Mouse (Mus musculus) kidney, postnatal 4 days (tissue): ENCODE measurements around the gene Spire2.
A peak's percentile ranks its signal among the peaks of the same experiment; 100 is the strongest.

ENCODE experiments used
- DNase-seq, 2 experiments: peaks; one replicate each; pipeline ENCODE4 v3.0.0; 2021; ENCODE audit warnings: mixed read lengths in 2 of 2

Spire2 gene

GRCm38 (mm10) chr8:123334467-123334866 lies 2.0 kb downstream of the Spire2 start:
- no peak for DNase-seq

GRCm38 (mm10) chr8:123337475-123337874 lies 5.0 kb downstream of the Spire2 start:
- no peak for DNase-seq

GRCm38 (mm10) chr8:123340071-123340470 lies 7.6 kb downstream of the Spire2 start:
- DNase-seq, result no peak

- DNase-seq, result no peak
Measured at GRCm38 (mm10) chr8:123341040-123342015, 8.8 kb downstream of the Spire2 start.

- DNase-seq, result no peak
Measured at GRCm38 (mm10) chr8:123342253-123342652, 9.7 kb downstream of the Spire2 start.

GRCm38 (mm10) chr8:123342911-123343310 lies 10.4 kb downstream of the Spire2 start:
- no peak for DNase-seq

GRCm38 (mm10) chr8:123343422-123343821 lies 10.9 kb downstream of the Spire2 start:
- peak in 1 of 2 experiments; percentile 51 for DNase-seq

GRCm38 (mm10) chr8:123345135-123345534 lies 12.6 kb downstream of the Spire2 start:
- peak; percentile 44 to 62 for DNase-seq

GRCm38 (mm10) chr8:123345856-123346255 lies 13.3 kb downstream of the Spire2 start:
- no peak for DNase-seq

- no peak for DNase-seq
Measured at GRCm38 (mm10) chr8:123347293-123347692, 14.8 kb downstream of the Spire2 start.

GRCm38 (mm10) chr8:123348237-123348843 lies 15.8 kb downstream of the Spire2 start:
- peak; percentile 96 to 97 for DNase-seq

- DNase-seq, result no peak
Measured at GRCm38 (mm10) chr8:123349073-123349472, 16.6 kb downstream of the Spire2 start.

- DNase-seq, result no peak
Measured at GRCm38 (mm10) chr8:123352118-123352517, 19.6 kb downstream of the Spire2 start.

- peak; percentile 85 to 89 for DNase-seq
Measured at GRCm38 (mm10) chr8:123352786-123353185, 20.3 kb downstream of the Spire2 start.

GRCm38 (mm10) chr8:123353216-123353615 lies 20.7 kb downstream of the Spire2 start:
- DNase-seq, result no peak

- DNase-seq, result peak; percentile 88 to 89
Measured at GRCm38 (mm10) chr8:123361082-123361739, 28.7 kb downstream of the Spire2 start.

GRCm38 (mm10) chr8:123373403-123374238 lies 41.1 kb downstream of the Spire2 start, which contains the start of gene Tcf25:
TSS of gene Tcf25 (plus strand) at chr8:123373753.
- peak; percentile 97 to 98 for DNase-seq

GRCm38 (mm10) chr8:123374239-123374578 lies 41.7 kb downstream of the Spire2 start:
- peak; percentile 99 for DNase-seq

- no peak for DNase-seq
Measured at GRCm38 (mm10) chr8:123375701-123376100, 43.2 kb downstream of the Spire2 start.

- DNase-seq, result no peak
Measured at GRCm38 (mm10) chr8:123376106-123376505, 43.6 kb downstream of the Spire2 start.

- DNase-seq, result no peak
Measured at GRCm38 (mm10) chr8:123381711-123382110, 49.2 kb downstream of the Spire2 start.

- DNase-seq, result no peak
Measured at GRCm38 (mm10) chr8:123382516-123382915, 50.0 kb downstream of the Spire2 start.
